Mouse (Mus musculus) kidney, embryonic 16.5 days (tissue): ENCODE measurements around the gene Tcta. TPM values are rescaled to one million over a fixed set of nuclear protein-coding genes. Genes with fewer than 3 reads are reported as not detected.
"Not testable (repeated sequence)": the region's sequence is repeated elsewhere in the genome, so short reads cannot be mapped to it uniquely, and the experiment has no call there.

Experiments
- ATAC-seq: fragments of 200-750 bp; cut with Nextera tagmentation; 2 replicates; pipeline ENCODE4 v1.8.0; 2017; ENCODE audit warnings: moderate TSS enrichment; ENCODE audit not compliant: low FRiP score, low TSS enrichment
- H3K27ac ChIP-seq: fragments of 300-500 bp; sonication (generic); 2 replicates; pipeline ENCODE4 v1.5.1; 2014; ENCODE audit warnings: low read length
- H3K27me3 ChIP-seq: fragments of 300-500 bp; sonication (generic); 2 replicates; pipeline ENCODE4 v1.6.1; 2014; ENCODE audit warnings: low read length, control low read depth, mixed read lengths; ENCODE audit not compliant: insufficient read depth
- H3K36me3 ChIP-seq: fragments of 300-500 bp; sonication (generic); 2 replicates; pipeline ENCODE4 v1.6.1; 2014; ENCODE audit warnings: low read length, control low read depth, mixed read lengths; ENCODE audit not compliant: insufficient read depth
- H3K4me1 ChIP-seq: fragments of 300-500 bp; sonication (generic); 2 replicates; pipeline ENCODE4 v1.6.1; 2014; ENCODE audit warnings: low read length, control low read depth, mixed read lengths; ENCODE audit not compliant: insufficient read depth
- H3K4me2 ChIP-seq: fragments of 300-500 bp; sonication (generic); replicated peaks from 2 replicates; pipeline ENCODE4 v1.6.1; 2014; ENCODE audit warnings: low read depth, low read length
- H3K4me3 ChIP-seq: fragments of 300-500 bp; sonication (generic); 2 replicates; pipeline ENCODE4 v1.5.1; 2014; ENCODE audit warnings: mild to moderate bottlenecking, low read length
- H3K9ac ChIP-seq: fragments of 300-500 bp; sonication (generic); replicated peaks from 2 replicates; pipeline ENCODE4 v1.6.1; 2014; ENCODE audit warnings: low read length
- H3K9me3 ChIP-seq: fragments of 300-500 bp; sonication (generic); 2 replicates; pipeline ENCODE4 v1.6.1; 2016; ENCODE audit warnings: low read length, control low read depth
- WGBS: fragments of 180-500 bp; shearing (Covaris S2); extraction: QIAGEN DNeasy Blood & Tissue Kit; methylation state at CpG from one replicate; pipeline ENCODE4 v1.1.7; 2014; 5-methylcytosine and 5-hydroxymethylcytosine counted together
- polyA plus RNA-seq: library from polyadenylated mRNA; unstranded; fragments of >200 nt; fragmentation: Nextera tagmentation; extraction: Ambion mirVana; gene quantifications from 2 replicates; pipeline ENCODE4 v1.2.1, GENCODE M21; 2015

Gene Tcta
- polyA plus RNA-seq, 1 experiment from 2014 or later: 38.9 TPM

GRCm38 (mm10) chr9:108322054-108322453, 16.1 kb upstream of the Tcta start:
- not testable (repeated sequence) for H3K4me2 ChIP-seq, H3K9ac ChIP-seq, H3K27me3 ChIP-seq, H3K27ac ChIP-seq, H3K4me3 ChIP-seq, ATAC-seq, H3K4me1 ChIP-seq, H3K9me3 ChIP-seq
- H3K36me3 ChIP-seq: peaks cover 17% of the 10 kb centered on the region
- WGBS: 88% methylated on average over 7 of the region's 7 CpGs

GRCm38 (mm10) chr9:108318462-108318861, 12.5 kb upstream of the Tcta start:
- Histone ChIP-seq H3K4me1 (no peaks in the 10 kb centered on the region), H3K9me3 (no peaks in the 10 kb centered on the region), H3K27ac (no peak overlapping the region), H3K4me2 (no peak overlapping the region), H3K4me3 (no peak overlapping the region), H3K9ac (no peak overlapping the region), H3K36me3 (peaks cover 20% of the 10 kb centered on the region), H3K27me3 (no peaks in the 10 kb centered on the region)
- 80% methylated on average over 2 of the region's 2 CpGs for WGBS
- no peak for ATAC-seq

GRCm38 (mm10) chr9:108317572-108317971, 11.6 kb upstream of the Tcta start:
- Histone ChIP-seq H3K4me2 (no peak overlapping the region), H3K4me1 (no peaks in the 10 kb centered on the region), H3K27ac (no peak overlapping the region), H3K4me3 (no peak overlapping the region), H3K9ac (no peak overlapping the region), H3K9me3 (no peaks in the 10 kb centered on the region), H3K36me3 (peaks cover 20% of the 10 kb centered on the region), H3K27me3 (no peaks in the 10 kb centered on the region)
- no peak for ATAC-seq
- 88% methylated on average over 3 of the region's 3 CpGs for WGBS

- 46% methylated on average over 2 of the region's 2 CpGs for WGBS
- Histone ChIP-seq H3K27ac (no peak overlapping the region), H3K4me3 (peak overlapping the region; percentile 92), H3K9ac (peak overlapping the region; percentile 60), H3K9me3 (no peaks in the 10 kb centered on the region), H3K4me2 (peak overlapping the region; percentile 85), H3K27me3 (no peaks in the 10 kb centered on the region), H3K4me1 (peaks cover 44% of the 10 kb centered on the region), H3K36me3 (peaks cover 6% of the 10 kb centered on the region)
- no peak for ATAC-seq
These were observed 2.2 kb upstream of the Tcta start for GRCm38 (mm10) chr9:108308141-108308540.

GRCm38 (mm10) chr9:108307021-108307807, 1.3 kb upstream of the Tcta start:
- Histone ChIP-seq H3K36me3 (peaks cover 14% of the 10 kb centered on the region), H3K4me1 (peaks cover 44% of the 10 kb centered on the region), H3K4me2 (peak overlapping the region; percentile 85), H3K9ac (peak overlapping the region; percentile 97), H3K9me3 (no peaks in the 10 kb centered on the region), H3K4me3 (peak overlapping the region; percentile 92), H3K27me3 (no peaks in the 10 kb centered on the region), H3K27ac (peak overlapping the region; percentile 100)
- no peak for ATAC-seq
- 5% methylated on average over 12 of the region's 12 CpGs for WGBS

GRCm38 (mm10) chr9:108306571-108306980, 616 bp upstream of the Tcta start:
- Histone ChIP-seq H3K27ac (peak overlapping the region; percentile 100), H3K36me3 (peaks cover 18% of the 10 kb centered on the region), H3K9me3 (no peaks in the 10 kb centered on the region), H3K4me1 (peaks cover 41% of the 10 kb centered on the region), H3K9ac (peak overlapping the region; percentile 97), H3K4me2 (peak overlapping the region; percentile 85), H3K27me3 (no peaks in the 10 kb centered on the region), H3K4me3 (peak overlapping the region; percentile 92)
- WGBS: 0% methylated on average over 46 of the region's 51 CpGs
- peak; percentile 87 for ATAC-seq

- H3K27me3 ChIP-seq: no peaks in the 10 kb centered on the region
- peak overlapping the region; percentile 100 for H3K27ac ChIP-seq
- H3K9ac ChIP-seq: peak overlapping the region; percentile 81
- H3K4me1 ChIP-seq: peaks cover 35% of the 10 kb centered on the region
- WGBS: 0% methylated on average over 1 of the region's 1 CpGs
- no peaks in the 10 kb centered on the region for H3K9me3 ChIP-seq
- H3K36me3 ChIP-seq: peaks cover 22% of the 10 kb centered on the region
- peak overlapping the region; percentile 88 for H3K4me2 ChIP-seq
- H3K4me3 ChIP-seq: peak overlapping the region; percentile 92
- no peak for ATAC-seq
These were observed 790 bp downstream of the Tcta start for GRCm38 (mm10) chr9:108305170-108305569.

- H3K4me2 ChIP-seq: peak overlapping the region; percentile 88
- peaks cover 31% of the 10 kb centered on the region for H3K4me1 ChIP-seq
- H3K27ac ChIP-seq: no peak overlapping the region
- H3K4me3 ChIP-seq: peak overlapping the region; percentile 92
- no peaks in the 10 kb centered on the region for H3K27me3 ChIP-seq
- 84% methylated on average over 4 of the region's 4 CpGs for WGBS
- peak overlapping the region; percentile 81 for H3K9ac ChIP-seq
- peaks cover 22% of the 10 kb centered on the region for H3K36me3 ChIP-seq
- no peak for ATAC-seq
- H3K9me3 ChIP-seq: no peaks in the 10 kb centered on the region
These were observed 1.2 kb downstream of the Tcta start for GRCm38 (mm10) chr9:108304716-108305115.

GRCm38 (mm10) chr9:108301853-108302252, 4.1 kb downstream of the Tcta start:
- Histone ChIP-seq H3K27me3 (no peaks in the 10 kb centered on the region), H3K9ac (no peak overlapping the region), H3K36me3 (peaks cover 22% of the 10 kb centered on the region), H3K27ac (no peak overlapping the region), H3K4me1 (peaks cover 11% of the 10 kb centered on the region), H3K4me3 (no peak overlapping the region), H3K9me3 (no peaks in the 10 kb centered on the region), H3K4me2 (no peak overlapping the region)
- ATAC-seq: no peak
- 73% methylated on average over 3 of the region's 3 CpGs for WGBS
